Mouse (Mus musculus): ENCODE data around the gene Tcf20.
"Not testable (repeated sequence)": the region's sequence is repeated elsewhere in the genome, so short reads cannot be mapped to it uniquely, and the experiment has no call there.

The Tcf20 gene

GRCm38 (mm10) chr15:82795936-82796440, 191.7 kb downstream of the Tcf20 start:
- no peak for DNase-seq

- DNase-seq, result peak; percentile 64
These were observed 193.4 kb downstream of the Tcf20 start, which contains the start of gene Cyp2d26 for GRCm38 (mm10) chr15:82794277-82794676. Gene Cyp2d26, minus strand, starts transcription at chr15:82794294.

GRCm38 (mm10) chr15:82793868-82794267, 193.8 kb downstream of the Tcf20 start:
- no peak for DNase-seq

GRCm38 (mm10) chr15:82793454-82793853, 194.2 kb downstream of the Tcf20 start:
- no peak for DNase-seq

- no peak for DNase-seq
These were observed 195.1 kb downstream of the Tcf20 start for GRCm38 (mm10) chr15:82792566-82792965.

GRCm38 (mm10) chr15:82784581-82784980, 203.1 kb downstream of the Tcf20 start:
- no peak for DNase-seq

GRCm38 (mm10) chr15:82783800-82784199, 203.9 kb downstream of the Tcf20 start:
- no peak for DNase-seq

GRCm38 (mm10) chr15:82777856-82778255, 209.8 kb downstream of the Tcf20 start:
- DNase-seq, result not testable (repeated sequence)

GRCm38 (mm10) chr15:82765943-82766342, 221.7 kb downstream of the Tcf20 start:
- no peak for DNase-seq

GRCm38 (mm10) chr15:82764881-82765280, 222.8 kb downstream of the Tcf20 start:
- no peak for DNase-seq

GRCm38 (mm10) chr15:82763631-82764420, 223.8 kb downstream of the Tcf20 start, which contains the start of gene Cyp2d40:
Gene Cyp2d40, minus strand, starts transcription at chr15:82764183.
- no peak for DNase-seq
